Mouse (Mus musculus) liver (tissue): ENCODE measurements at regions not wholly inside any gene's neighbourhood (a gene's known extent, or its start where the extent isn't known, plus 50 kb on each side); places are given as distances from the start of the nearest gene placed in this dataset.

Experiments
- DNase-seq: peaks from one replicate; pipeline ENCODE4 v3.0.0-alpha.2; 2020; ENCODE audit warnings: mixed read lengths

DNA sequence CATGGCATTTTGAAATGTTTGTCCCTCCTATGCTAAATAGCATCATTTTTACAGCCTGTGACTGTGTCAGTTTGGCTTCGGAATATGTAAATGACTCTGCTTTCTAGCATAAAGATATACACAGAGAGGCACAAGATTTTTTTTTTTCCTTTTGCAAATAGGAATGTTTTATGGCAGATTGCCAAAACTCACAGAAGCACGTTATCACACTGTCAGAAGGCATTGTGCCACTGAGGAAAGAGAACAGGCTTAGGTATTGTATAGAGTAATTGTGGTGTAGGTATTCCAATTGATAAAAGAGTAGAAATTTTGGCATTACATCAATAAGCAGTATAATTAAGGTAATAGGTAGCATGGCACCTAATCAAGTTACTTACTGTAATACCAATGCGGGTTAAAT lies 988.5 kb upstream of the Tenm2 start:
- no peak for DNase-seq

DNA sequence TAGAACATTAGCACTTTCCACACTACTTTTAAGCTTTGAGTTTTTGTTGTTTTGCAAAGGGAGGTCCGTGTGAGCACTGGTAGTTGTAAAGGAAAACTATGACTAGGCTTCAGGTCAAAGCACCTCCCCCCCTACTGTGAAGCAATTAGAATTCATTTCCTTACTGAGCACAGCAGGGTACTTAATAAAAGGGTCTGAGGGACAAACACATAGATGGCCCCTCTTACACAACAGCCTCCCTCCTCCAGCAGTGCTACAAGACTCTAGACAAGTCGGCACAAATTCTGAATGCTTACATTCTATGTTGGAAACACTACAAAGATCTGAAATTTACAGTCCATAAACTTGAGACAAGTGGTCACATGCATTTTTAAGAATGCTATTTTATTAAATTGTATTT lies 967.6 kb upstream of the Tenm2 start:
- no peak for DNase-seq

DNA sequence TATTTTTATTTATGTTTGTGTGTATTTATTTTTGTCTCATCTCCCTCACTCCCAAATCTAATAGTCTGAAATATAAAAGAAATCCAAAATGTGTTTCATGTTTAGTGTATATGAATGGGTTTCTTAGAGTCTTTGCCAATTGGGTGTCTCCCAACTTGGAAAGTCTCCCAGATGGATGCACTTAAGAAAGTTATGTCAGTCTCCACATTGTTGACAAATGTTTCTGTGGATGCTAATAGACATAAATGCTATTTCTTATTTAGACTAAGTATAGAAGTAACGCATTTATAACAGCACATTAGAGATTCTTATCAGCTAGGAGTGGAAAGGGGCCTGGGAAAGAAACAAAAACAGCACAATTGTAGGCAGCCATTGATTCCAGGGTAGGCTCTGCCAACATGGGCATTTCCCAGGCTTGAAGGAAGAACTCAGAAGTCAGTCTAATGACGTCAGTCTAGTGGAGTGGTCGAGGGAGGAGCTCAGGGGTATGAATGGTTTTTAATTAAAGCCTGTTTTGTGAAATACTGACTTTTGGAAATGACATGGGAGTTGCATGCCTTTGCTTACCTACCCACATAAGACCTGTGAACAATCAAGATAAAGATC lies 965.5 kb upstream of the Tenm2 start:
- DNase-seq = no peak

DNA sequence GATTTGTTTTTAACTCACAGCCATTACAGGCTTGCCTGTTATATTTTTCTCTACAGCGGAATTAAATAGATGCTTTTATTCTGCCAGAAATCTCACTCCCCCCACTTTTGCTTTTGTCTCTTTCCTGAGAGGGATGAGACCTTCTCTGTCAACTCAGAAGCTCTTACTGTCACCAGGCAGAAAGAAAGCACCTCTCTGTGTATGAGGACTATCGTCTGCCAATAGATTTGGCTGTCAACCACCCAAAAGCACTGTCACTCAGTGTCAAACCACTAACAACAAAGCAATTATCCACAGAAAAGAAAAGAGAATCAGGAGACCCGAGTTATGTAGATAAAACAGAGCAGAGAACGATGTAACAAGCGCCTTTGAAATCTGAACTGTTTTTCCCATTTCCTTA lies 958.0 kb upstream of the Tenm2 start:
- DNase-seq = no peak

DNA sequence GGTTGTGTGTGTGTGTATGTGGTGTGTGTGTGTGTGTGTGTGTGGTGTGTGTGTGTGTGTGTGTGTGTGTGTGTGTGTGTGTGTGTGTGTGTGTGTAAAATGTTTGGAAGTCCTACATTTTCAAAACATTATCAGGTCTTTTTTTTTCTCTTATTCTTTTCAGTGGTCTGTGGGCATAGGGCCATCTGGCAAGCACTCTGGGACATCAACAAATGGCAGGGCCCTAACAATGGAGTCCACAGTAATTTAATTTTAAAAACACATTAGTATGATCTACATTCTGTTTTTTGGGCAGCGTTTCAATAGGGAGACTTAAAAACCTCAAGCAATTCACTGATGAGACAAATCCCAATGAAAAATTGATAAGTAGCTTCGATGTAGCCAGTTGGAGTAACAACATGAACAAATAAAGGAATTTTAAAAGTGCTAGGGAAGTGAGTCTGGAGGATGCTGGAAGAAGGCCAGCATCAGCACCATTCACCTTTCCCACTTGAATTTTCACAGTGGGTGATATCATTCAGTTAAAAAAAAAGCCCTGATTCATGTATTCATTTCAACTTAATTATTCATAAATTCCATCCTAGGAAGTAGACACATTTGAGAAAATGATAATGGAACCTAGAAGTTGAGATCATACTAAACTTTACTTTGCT lies 956.3 kb upstream of the Tenm2 start:
- no peak for DNase-seq

DNA sequence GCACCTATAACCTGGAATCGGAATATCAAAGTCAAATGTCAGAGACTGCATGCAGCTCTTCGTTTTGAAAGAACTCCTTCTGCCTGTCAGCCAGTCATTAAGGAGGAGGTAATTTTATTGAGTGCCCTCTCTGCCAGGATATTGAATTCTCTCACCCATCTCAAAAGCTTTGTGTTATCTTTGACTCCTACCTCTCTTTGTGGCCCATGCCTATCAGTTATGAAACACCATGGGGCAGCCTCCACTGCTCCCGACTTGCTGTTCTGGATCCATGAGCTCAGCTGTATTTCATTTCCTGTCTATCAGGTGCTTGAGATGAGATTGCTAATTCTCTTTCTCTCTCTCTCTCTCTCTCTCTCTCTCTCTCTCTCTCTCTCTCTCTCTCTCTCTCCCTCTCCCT lies 955.7 kb upstream of the Tenm2 start:
- DNase-seq = no peak

DNA sequence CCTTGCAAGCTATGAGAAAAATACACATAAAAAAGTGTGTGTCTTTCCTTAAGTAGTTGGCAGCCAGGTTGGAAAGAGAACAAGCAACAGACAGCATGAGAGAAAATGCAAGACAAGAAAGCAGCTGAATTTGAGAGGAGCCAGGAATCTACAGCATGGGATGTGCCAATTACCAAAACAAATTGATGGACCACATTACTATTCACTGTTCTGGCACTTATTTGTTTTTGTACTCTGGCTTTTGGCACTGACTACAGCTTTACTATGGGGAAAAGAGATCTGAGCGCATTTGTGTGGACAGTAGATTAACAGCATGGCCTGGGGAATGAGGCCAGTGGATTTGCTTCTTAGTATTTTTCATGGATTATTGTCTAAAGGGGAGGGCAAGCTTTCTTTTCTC lies 935.0 kb upstream of the Tenm2 start:
- no peak for DNase-seq

DNA sequence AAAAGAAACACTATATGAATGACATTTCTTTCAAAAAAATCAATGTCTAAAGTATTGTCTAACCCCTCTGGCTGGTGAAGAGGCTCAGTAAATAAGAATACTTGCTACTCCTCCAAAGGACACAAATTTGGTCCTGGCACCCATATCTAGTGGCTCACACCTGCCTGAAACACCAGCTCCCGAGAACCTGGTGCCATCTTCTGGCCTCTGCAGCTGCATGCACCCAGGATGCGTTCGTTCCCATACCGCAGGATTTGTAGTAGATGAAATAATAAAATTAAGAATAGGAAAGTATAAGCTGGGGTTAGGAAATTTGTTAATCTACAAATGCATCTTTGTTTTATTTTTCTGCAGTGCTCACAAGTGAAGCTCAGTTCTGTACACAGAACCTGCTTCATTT lies 922.5 kb upstream of the Tenm2 start:
- no peak for DNase-seq

DNA sequence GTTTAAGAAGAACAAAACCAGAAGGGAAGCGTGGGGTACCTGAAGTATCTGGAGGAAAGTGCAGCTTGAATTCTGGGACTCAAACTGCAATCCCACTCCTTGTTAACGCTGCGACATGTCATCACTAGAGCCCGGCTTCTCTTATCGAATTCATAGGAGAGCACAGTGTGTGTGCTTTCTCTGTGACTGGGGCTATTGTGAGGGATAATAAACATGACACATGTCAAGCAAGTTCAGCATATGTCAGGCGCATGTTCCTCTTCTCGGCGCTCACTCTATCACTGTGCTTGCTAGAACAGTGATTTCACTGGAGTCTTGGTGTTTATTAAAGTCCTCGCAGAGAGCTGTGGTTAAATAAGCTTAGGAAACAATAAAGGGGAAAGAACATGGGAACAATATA lies 921.2 kb upstream of the Tenm2 start:
- no peak for DNase-seq

DNA sequence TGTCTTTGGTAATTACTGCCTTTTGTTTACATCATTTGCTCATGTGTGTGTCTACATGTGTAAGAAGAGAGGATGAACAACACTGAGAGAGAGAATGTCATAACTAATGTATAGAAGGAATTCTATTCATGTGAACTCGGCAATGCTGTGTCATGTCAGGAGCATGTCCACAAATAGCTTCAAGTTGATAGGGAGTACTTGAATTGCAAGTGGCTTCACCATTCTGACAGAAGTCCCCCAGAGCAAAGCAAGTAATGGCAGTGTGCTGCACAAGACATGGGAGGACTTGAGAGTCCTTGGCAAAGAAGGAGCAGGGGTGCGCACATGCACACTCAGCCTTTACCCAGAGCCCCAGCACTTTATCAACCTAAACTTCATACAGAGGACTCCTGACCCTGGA lies 919.9 kb upstream of the Tenm2 start:
- DNase-seq = no peak

DNA sequence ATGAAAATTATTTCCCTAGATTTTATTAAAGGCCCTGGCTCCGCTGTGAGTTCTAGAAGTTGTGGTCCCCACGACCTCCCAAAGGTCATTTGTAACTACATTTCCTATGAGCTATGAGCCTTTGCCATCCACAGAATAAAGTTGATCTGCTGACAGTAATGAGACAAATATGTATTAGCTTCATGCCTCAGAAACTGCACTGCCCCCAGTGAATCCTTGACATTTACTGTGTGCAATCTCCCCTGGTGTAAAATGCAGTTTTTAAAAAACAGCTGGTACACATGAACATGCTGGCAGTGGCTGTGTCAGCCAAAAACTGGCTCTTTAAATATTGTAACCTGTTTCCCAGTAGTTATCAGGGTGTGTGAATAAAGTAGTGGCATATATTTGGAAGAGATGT lies 907.7 kb upstream of the Tenm2 start:
- no peak for DNase-seq

DNA sequence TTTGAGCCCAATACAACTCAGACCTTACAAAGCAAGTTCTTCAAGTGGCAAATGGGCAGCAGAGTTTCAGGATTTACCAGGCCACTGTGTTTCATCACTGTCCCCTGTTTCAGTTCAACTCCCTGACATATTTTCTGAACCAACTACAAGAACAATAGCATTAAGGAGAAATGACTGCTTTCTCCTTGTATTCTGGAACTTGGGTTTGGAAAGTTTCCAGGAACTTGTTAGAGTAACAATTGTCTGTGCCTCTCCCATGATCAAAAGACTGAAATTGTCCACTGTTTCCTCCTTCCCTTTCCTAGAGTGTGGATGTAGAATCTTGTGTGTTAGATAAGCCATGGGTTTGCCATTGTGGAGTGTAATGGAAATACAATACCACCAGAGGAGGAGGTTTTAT lies 893.1 kb upstream of the Tenm2 start:
- DNase-seq = no peak

DNA sequence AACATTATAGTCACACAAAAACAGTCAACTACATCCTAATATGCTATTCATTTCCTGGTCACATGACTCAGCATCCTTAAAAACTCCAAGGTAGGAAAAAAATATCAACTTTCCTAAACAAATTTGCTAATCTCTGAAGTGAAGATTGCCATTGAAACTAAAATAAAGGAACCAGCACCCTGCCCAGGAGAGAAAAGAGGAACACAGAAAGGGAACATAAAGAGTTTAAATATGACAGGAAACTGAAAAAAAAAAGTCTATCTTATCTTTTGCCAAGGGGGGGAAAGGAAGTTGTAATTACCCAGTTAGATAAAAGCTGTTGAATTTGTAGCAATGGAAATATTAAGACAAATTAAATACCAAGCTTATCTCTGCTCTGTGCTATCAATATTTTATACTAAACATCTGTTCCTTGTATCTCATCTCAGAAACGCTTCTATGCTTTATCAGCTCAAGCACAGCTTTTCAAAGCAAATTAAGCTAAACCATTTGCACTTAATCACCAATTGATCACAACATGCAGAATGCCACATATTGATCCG lies 888.1 kb upstream of the Tenm2 start:
- no peak for DNase-seq

DNA sequence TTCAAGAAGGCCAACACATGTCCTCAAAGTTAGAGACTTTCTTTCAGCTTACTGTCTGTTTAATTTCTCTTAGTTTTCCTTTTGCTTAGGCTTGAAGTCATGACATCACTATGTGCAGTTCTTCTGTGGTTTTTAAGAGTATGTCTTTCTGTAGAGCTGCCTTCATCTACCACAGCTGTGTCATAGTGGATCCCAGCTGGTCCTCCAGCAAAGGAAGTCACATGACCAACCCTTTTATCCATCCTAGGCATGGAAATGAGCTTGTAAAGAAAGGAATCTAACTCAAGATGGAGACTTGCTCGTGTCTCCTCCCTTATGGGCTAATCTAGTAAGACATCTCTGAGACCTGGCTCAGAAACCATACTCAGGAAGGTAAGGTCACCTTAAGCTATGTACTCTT lies 886.7 kb upstream of the Tenm2 start:
- DNase-seq = no peak

DNA sequence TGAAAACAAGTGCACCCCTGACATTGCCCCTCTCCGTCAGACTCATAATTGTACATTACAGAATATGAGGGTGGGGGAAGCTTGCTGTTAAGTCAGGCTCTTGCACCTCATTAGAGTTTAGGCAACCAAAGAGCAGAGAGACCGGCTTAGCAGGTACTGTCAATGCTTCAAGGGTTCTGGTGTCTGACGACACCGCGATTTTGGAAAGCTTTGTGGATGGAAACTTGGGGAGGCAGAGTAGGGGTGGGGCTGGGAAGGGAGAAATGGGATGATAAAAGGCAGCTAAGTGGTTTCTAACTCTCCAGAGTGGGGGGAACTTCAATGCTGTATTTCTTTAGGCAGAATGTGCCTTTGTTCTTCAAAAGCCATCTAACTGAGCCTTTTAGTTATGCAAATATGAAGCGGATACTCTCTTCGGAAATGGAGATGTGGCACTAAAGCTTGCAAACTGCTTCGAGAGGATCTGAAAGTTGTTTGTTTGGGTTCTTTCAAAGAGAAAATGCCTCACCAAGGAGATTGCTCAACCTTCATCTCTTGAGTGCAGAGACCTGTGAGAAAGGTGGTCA lies 885.4 kb upstream of the Tenm2 start:
- DNase-seq = no peak

DNA sequence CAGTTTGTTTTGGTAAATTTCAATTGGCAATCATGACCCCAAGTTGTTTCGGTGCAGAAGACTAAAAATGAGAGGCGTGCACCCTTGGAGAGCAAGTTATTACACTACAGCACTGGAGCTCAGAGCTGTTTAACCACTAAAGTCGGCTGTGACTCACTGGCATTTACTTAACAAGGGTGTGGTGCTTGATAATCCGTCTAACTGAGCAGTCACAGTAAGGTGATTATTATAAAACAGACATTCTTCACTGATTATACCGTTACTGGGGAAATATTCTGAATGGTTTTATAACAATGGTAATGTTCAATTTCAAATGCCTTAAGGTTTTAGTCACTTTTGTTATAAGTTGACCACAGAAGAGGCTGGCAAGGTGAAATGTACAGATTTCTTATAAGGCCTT lies 882.0 kb upstream of the Tenm2 start:
- no peak for DNase-seq

DNA sequence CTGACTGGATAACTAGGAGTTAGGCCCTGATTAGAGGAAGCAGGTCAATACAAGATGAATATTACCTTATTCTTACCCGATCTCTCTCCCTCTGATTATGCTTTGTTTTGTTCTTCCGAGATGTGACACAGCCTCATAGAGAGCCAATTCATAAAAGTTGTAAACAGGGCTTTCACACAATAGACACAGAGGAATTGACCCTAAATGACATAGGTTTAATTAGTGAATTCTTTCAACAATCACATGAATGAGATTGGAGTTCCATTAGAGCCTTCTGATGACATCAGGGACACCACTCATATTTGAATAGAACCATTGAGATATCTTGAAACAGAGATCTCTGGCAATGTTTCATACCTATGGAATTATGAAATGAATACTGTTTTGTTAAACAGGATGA lies 856.4 kb upstream of the Tenm2 start:
- no peak for DNase-seq

DNA sequence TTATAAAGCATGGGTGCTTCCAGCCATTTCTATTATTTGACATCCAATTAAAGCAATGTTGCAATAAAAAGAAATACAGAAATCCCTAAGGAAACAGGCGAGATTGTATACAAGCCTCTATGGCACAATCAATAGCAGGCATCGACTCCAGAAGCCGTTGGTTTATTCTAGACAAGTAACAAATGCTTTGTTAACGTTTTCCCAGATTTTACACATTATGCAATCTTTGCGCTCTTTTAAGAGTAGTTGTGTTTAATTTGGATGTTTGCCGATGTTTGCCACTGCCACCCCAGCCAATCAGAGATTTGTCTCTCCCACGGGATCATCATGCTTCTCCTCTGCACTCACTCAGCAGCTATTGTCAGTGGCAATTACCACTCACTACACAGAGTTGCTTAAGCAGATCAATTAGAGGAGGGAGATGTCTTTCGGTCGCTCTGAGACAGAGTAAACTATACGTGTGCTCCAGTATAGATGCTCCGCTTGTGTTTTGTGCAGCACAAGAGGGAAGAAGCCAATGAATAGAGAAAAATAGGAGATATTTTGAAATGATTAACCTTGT lies 839.5 kb upstream of the Tenm2 start:
- DNase-seq = no peak

DNA sequence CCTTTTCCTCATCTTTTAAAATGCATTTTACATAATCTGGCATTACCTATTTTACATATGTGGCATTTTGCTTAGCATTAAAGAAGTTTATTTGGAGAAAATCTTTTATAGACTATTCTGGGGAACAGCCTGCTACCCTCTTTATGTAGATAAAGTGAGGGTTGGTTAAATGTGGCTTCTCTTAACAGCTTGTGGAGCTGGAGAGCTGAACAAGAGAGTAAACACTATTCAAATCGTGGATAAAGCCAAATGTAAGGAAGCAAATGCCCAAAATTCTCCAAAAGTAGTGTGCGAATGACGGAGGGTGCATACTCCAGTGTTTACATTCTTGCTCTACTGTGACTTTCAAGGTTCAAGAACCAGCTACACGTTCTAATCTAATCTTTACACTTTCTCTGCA lies 833.9 kb upstream of the Tenm2 start:
- DNase-seq = no peak

DNA sequence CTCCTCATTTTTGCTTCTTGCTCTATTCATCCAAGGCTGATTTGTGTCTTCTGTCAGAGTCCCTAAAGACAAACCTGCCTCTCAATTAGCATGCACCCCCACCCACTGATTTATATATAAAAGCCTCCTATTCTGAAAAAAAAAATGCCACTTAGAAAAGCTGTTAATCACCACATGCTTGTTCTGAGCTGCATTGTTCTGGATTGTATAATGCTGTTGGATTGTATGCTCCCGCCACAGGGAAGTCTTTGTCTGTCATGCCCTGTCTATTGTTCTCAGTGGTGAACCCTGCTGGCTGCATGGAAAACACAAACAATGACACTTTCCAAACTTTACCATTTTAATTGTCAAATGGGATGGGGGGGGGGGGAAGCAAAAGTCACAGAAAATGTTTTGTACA lies 831.9 kb upstream of the Tenm2 start:
- DNase-seq = no peak

DNA sequence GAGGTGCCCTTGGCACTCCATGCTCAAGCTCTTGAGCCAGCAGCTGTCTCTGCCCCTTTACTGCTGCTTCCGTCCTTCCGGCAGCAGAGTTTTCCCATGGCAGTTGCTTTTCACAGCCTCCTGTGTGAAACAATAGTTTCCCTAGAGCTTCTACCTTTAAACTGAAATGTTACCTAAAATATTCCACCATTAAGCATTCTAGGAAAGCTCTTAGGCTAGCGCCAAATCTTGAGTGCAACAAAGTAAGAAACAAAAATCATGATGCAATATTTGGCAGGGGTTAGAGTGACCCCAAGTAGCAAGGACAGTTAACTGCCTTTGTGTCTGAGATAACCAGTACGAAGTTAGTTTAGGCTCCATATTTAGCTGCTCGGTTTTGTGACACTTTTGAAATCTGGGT lies 830.3 kb upstream of the Tenm2 start:
- DNase-seq = no peak

DNA sequence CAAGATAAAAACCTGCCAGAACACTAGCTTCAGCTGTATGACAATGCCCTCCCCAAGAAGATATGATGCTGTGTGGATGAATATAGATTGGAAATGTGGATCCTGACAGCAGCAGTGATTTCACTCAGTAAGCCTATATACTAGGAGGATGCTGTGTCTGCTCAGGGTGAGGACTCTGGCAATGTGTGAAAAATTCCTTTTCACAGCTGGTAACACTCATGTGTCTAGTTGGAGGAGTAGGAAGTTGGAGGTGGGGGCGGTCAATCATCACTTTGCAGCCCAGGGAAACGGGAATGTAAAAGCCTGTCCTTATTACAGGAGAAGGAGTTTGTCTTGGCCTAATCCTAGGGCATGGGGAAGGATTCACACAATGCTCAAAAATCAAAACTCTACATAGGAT lies 824.3 kb upstream of the Tenm2 start:
- no peak for DNase-seq

DNA sequence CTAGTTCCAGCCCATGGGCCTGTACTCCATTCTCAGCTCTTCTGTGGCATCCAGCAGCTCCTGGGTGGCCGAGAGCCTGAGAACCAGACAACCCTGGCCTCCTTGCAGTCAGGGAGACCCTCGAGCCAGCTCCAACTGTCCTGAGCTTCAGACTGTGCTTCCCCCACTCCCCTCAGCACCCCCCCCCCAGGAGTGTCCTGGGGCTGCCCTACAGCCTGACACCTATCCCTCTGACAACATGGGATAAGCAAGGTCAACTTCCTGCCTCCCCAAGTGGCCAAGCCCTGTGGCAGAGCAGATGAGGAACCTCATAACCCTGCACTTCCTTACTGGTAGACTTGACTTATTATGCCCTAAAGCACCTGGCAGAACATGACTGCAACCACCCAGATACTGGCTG lies 823.1 kb upstream of the Tenm2 start:
- no peak for DNase-seq

DNA sequence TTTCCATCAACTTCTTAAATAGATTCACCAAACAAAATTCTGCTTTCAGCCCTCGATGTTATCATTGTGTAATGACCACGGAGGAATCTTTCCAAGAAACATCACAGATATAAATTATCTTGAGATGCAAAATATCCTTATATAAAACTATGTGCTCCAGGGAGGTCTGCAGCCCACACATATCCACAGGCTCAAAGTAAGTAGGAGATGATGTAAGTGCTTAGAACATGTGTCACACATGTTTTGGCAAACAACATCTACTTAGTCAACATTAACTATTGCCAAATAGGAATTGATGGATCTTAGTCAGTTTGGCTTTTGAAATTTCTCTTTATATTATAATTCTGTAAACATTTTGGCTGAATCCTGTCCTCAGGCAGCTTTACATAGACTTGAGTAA lies 800.8 kb upstream of the Tenm2 start:
- no peak for DNase-seq
